10 mouse cellular contexts compared by ENCODE assay signal in genomic region chr15:101336474-101337174, GRCm38 (mm10). TPM values are rescaled to one million over a fixed set of nuclear protein-coding genes. Genes with fewer than 3 reads are reported as not detected.
DNase-seq lines count a peak whose midpoint lies in the region; ATAC-seq lines count a peak whose summit lies in the region.
"Had no signal": no experiment of that assay in that cellular context is flagged by ENCODE, and none has a peak within 500 bp of the region (broad histone marks: within the 10 kb centered on the region; RNA-seq: fewer than 3 reads in every experiment).

No protein-coding gene starts in this region.

- WGBS in heart, embryonic 10.5 days, result 38% methylated on average over 24 of the region's 24 CpGs
- WGBS in heart, embryonic 12.5 days, result 38% methylated on average over 24 of the region's 24 CpGs
- 20% methylated on average over 24 of the region's 24 CpGs for WGBS in liver, embryonic 11.5 days

- H3K9ac ChIP-seq in heart, embryonic 12.5 days, result no peak overlapping the region
- no peak overlapping the region for H3K9ac ChIP-seq in liver, embryonic 11.5 days (ENCODE audit: low read depth, low read length)

- H3K9me3 ChIP-seq in heart, embryonic 10.5 days, result no peaks in the 10 kb centered on the region
- H3K9me3 ChIP-seq in heart, embryonic 12.5 days (replicated peaks), result no peaks in the 10 kb centered on the region
- no peaks in the 10 kb centered on the region for H3K9me3 ChIP-seq in liver, embryonic 11.5 days (ENCODE audit: control insufficient read depth, low read length)

- H3K27ac ChIP-seq in heart, embryonic 10.5 days, result peak overlapping the region; percentile 73
- H3K27ac ChIP-seq in heart, embryonic 12.5 days (ENCODE audit: poor library complexity, severe bottlenecking), result peak overlapping the region; percentile 39; the same call in 1 of the 2 replicates
- H3K27ac ChIP-seq in liver, embryonic 11.5 days (ENCODE audit: low read depth, low read length), result peak overlapping the region; percentile 21; the same call in 1 of the 2 replicates

- peak overlapping the region; percentile 18; the same call in 1 of the 2 replicates for H3K4me2 ChIP-seq in heart, embryonic 12.5 days
- H3K4me2 ChIP-seq in liver, embryonic 11.5 days, result peak overlapping the region; percentile 46

- H3K36me3 ChIP-seq in heart, embryonic 10.5 days, result no peaks in the 10 kb centered on the region
- H3K36me3 ChIP-seq in heart, embryonic 12.5 days, result no peaks in the 10 kb centered on the region
- H3K36me3 ChIP-seq in liver, embryonic 11.5 days (ENCODE audit: control insufficient read depth, insufficient read depth, low read length), result no peaks in the 10 kb centered on the region

- H3K27me3 ChIP-seq in heart, embryonic 10.5 days (ENCODE audit: insufficient read depth, poor library complexity, severe bottlenecking), result peaks cover 61% of the 10 kb centered on the region
- H3K27me3 ChIP-seq in heart, embryonic 12.5 days (replicated peaks), result 0 out of 2 replicates have a peak, but pooled peaks cover 5% of the 10 kb centered on the region
- H3K27me3 ChIP-seq in liver, embryonic 11.5 days (replicated peaks; ENCODE audit: control insufficient read depth, insufficient read depth, low read length), result peaks cover 6% of the 10 kb centered on the region; the same call in 1 of the 2 replicates

- H3K4me1 ChIP-seq in heart, embryonic 10.5 days, result peaks cover 28% of the 10 kb centered on the region
- H3K4me1 ChIP-seq in heart, embryonic 12.5 days (replicated peaks), result peaks cover 11% of the 10 kb centered on the region
- peaks cover 11% of the 10 kb centered on the region for H3K4me1 ChIP-seq in liver, embryonic 11.5 days (replicated peaks; ENCODE audit: control insufficient read depth, insufficient read depth, low read length)

- ATAC-seq in heart, embryonic 12.5 days (ENCODE audit: insufficient number of reproducible peaks, low FRiP score), result 0 out of 2 replicates have a peak, but pooled peaks have one; percentile 31
- peak; percentile 21; the same call in 1 of the 2 replicates for ATAC-seq in liver, embryonic 11.5 days (replicated peaks; ENCODE audit: low FRiP score)

- no peak for DNase-seq in heart, embryonic 10.5 days (ENCODE audit: low spot score)
- DNase-seq in heart, adult 9 months (ENCODE audit: low spot score in 2 of 2), result no peak
- DNase-seq in liver, embryonic 11.5 days (ENCODE audit: low spot score), result no peak
- DNase-seq in urinary bladder, adult 18-20 months (ENCODE audit: low spot score in 2 of 2), result peak; percentile 81 to 87
- DNase-seq in cerebellum, adult 8-10 months, result no peak
- no peak for DNase-seq in cerebellum, postnatal 4 days (ENCODE audit: low spot score in 2 of 2)
- DNase-seq in layer of hippocampus, postnatal 10 days (ENCODE audit: low spot score in 2 of 2), result no peak
- DNase-seq: cerebellum, adult 2 months had no signal

- no peak overlapping the region for H3K4me3 ChIP-seq in heart, embryonic 10.5 days
- no peak overlapping the region for H3K4me3 ChIP-seq in heart, embryonic 12.5 days
- H3K4me3 ChIP-seq in liver, embryonic 11.5 days (ENCODE audit: low read depth, low read length), result no peak overlapping the region

RNA-seq across cellular contexts. Expression of gene Krt80, which starts 33.3 kb away (rescaled TPM):
- polyA plus RNA-seq in heart, embryonic 10.5 days (2016; fragmentation: Nextera tagmentation; extraction: Ambion mirVana), result 0.80 and 1.7 TPM in 2 replicates
- polyA plus RNA-seq in heart, embryonic 12.5 days (2016; fragmentation: Nextera tagmentation; extraction: Ambion mirVana), result 7.0 and 7.5 TPM in 2 replicates
- 0.23 TPM in 1 of 2 replicates, not detected in the other for polyA plus RNA-seq in liver, embryonic 11.5 days (2014; fragmentation: Nextera tagmentation; extraction: Ambion mirVana)
- under 1 TPM in 1 of 2 experiments, not detected in 1; 0.23 TPM for total RNA-seq in layer of hippocampus, postnatal 10 days (2021)

RNA-seq across cellular contexts. Expression of gene 6030408B16Rik, which starts 43.6 kb away (rescaled TPM):
- 0.49 and 1.8 TPM in 2 replicates for polyA plus RNA-seq in heart, embryonic 10.5 days (2016; fragmentation: Nextera tagmentation; extraction: Ambion mirVana)
- 0.73 and 0.83 TPM in 2 replicates for polyA plus RNA-seq in heart, embryonic 12.5 days (2016; fragmentation: Nextera tagmentation; extraction: Ambion mirVana)
- 0.58 and 0.94 TPM in 2 replicates for polyA plus RNA-seq in liver, embryonic 11.5 days (2014; fragmentation: Nextera tagmentation; extraction: Ambion mirVana)
- total RNA-seq in layer of hippocampus, postnatal 10 days (2021), result not detected
- total RNA-seq: midbrain, postnatal 0 days had no signal

RNA-seq across cellular contexts. Expression of gene Atg101, which starts 52.6 kb away (rescaled TPM):
- 59.5 and 77.0 TPM in 2 replicates for polyA plus RNA-seq in heart, embryonic 10.5 days (2016; fragmentation: Nextera tagmentation; extraction: Ambion mirVana)
- 46.6 and 49.7 TPM in 2 replicates for polyA plus RNA-seq in heart, embryonic 12.5 days (2016; fragmentation: Nextera tagmentation; extraction: Ambion mirVana)
- 52.6 and 54.9 TPM in 2 replicates for polyA plus RNA-seq in liver, embryonic 11.5 days (2014; fragmentation: Nextera tagmentation; extraction: Ambion mirVana)
- 10 to 100 TPM; 41.1 to 43.3 TPM for total RNA-seq in layer of hippocampus, postnatal 10 days (2021)

Comparison
In these comparisons a context has a peak if more than half of its experiments do, and no peak if none do; other contexts are left out.
1. DNase-seq: peak in urinary bladder, adult 18-20 months (2 of 2); none in heart, embryonic 10.5 days (single experiment), heart, adult 9 months (0 of 2), liver, embryonic 11.5 days (single experiment), cerebellum, adult 8-10 months (single experiment), cerebellum, postnatal 4 days (0 of 2) and layer of hippocampus, postnatal 10 days (0 of 2).
2. H3K27ac ChIP-seq: peak in every context shown above with its lines; median percentile 73 in heart, embryonic 10.5 days; 39 in heart, embryonic 12.5 days; 21 in liver, embryonic 11.5 days.